Mouse (Mus musculus): ENCODE results near the gene Aadac. TPM values are rescaled to one million over a fixed set of nuclear protein-coding genes. Genes with fewer than 3 reads are reported as not detected.

Aadac gene
- polyA plus RNA-seq, 1 experiment from 2014 or later, result 39.8 TPM

- 0 out of 2 replicates have a peak, but pooled peaks have one; percentile 57 for ATAC-seq (ENCODE audit: low FRiP score, low TSS enrichment)
- H3K9me3 ChIP-seq (ENCODE audit: low read length), result no peaks in the 10 kb centered on the region
- 63% methylated on average over 1 of the region's 1 CpGs for WGBS
- H3K27me3 ChIP-seq (ENCODE audit: insufficient read depth, low read length), result no peaks in the 10 kb centered on the region
- no peak overlapping the region for H3K4me2 ChIP-seq (replicated peaks; ENCODE audit: low read depth, low read length)
- peaks cover 8% of the 10 kb centered on the region; the same call in 1 of the 2 replicates for H3K4me1 ChIP-seq (ENCODE audit: insufficient read depth, low read length)
- H3K9ac ChIP-seq (replicated peaks; ENCODE audit: low read length), result no peak overlapping the region
- H3K27ac ChIP-seq (ENCODE audit: low read length), result peak overlapping the region; percentile 43; the same call in 1 of the 2 replicates
- H3K4me3 ChIP-seq (ENCODE audit: low read length), result no peak overlapping the region
- no peaks in the 10 kb centered on the region for H3K36me3 ChIP-seq (ENCODE audit: insufficient read depth, low read length)
Measured at GRCm38 (mm10) chr3:60078883-60079415, 53.4 kb downstream of the Aadac start.

DNA sequence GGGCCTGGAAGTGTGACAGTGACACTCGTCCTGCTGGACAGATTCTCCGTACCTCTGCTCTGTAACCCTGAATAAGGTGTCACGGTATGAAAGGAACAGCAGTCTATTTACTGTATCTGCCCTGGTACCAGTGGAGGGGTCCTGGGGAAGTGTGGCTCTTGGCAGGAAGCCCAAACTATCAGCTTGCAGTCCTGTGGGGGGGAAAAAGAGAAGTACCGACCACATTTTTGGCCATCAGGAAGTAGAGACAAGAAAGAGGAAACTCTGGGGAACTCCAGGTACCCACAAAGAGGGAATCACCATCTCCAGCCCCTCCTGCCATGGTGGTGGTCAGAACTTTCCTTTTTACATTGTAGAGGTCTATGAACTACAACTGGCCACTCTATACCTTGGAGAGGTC is 55.1 kb downstream of the Aadac start:
- Histone ChIP-seq H3K36me3 (ENCODE audit: insufficient read depth, low read length) (no peaks in the 10 kb centered on the region), H3K4me2 (replicated peaks; ENCODE audit: low read depth, low read length) (no peak overlapping the region), H3K4me1 (ENCODE audit: insufficient read depth, low read length) (peaks cover 8% of the 10 kb centered on the region; the same call in 1 of the 2 replicates), H3K4me3 (ENCODE audit: low read length) (no peak overlapping the region), H3K27ac (ENCODE audit: low read length) (peak overlapping the region; percentile 4; the same call in 1 of the 2 replicates), H3K27me3 (ENCODE audit: insufficient read depth, low read length) (no peaks in the 10 kb centered on the region), H3K9me3 (ENCODE audit: low read length) (no peaks in the 10 kb centered on the region), H3K9ac (replicated peaks; ENCODE audit: low read length) (no peak overlapping the region)
- 58% methylated on average over 4 of the region's 4 CpGs for WGBS
- 0 out of 2 replicates have a peak, but pooled peaks have one; percentile 54 for ATAC-seq (ENCODE audit: low FRiP score, low TSS enrichment)

DNA sequence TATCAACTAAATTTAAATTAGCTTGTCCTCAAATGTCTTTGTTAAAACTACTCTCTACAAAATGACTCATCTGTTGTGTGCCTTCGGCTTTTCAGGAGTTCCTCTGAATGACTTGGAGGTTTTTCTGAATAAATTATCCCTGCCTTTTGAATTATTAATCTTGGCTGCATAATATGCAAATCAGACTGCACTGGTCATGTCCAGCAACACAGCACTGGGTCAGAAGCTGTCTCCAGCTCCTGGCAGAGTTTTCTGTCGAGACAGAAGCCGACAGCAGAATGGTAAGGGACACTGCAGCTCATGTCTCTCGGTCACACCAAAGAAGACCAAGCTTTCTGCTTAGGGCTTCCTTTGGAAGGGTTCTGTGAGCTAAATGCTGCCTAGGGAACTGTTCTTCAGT is 56.1 kb downstream of the Aadac start, which contains the start of gene Sucnr1:
TSS of gene Sucnr1 (plus strand) at position 222 of the 400 bp plus-strand sequence.
- Histone ChIP-seq H3K4me1 (ENCODE audit: insufficient read depth, low read length) (peaks cover 8% of the 10 kb centered on the region; the same call in 1 of the 2 replicates), H3K4me3 (ENCODE audit: low read length) (peak within 1 kb of the TSS; percentile 4; the same call in 1 of the 2 replicates), H3K4me2 (replicated peaks; ENCODE audit: low read depth, low read length) (no peak within 1 kb of the TSS), H3K9me3 (ENCODE audit: low read length) (no peaks in the 10 kb centered on the region), H3K9ac (replicated peaks; ENCODE audit: low read length) (no peak within 1 kb of the TSS), H3K27me3 (ENCODE audit: insufficient read depth, low read length) (no peaks in the 10 kb centered on the region), H3K36me3 (ENCODE audit: insufficient read depth, low read length) (no peaks in the 10 kb centered on the region), H3K27ac (ENCODE audit: low read length) (peak within 1 kb of the TSS; percentile 4)
- 54% methylated on average over 4 of the region's 4 CpGs for WGBS
- ATAC-seq (ENCODE audit: low FRiP score, low TSS enrichment), result 0 out of 2 replicates have a peak, but pooled peaks have one; percentile 49

- H3K9me3 ChIP-seq (ENCODE audit: low read length), result no peaks in the 10 kb centered on the region
- ATAC-seq (ENCODE audit: low FRiP score, low TSS enrichment), result no peak
Measured at GRCm38 (mm10) chr3:60082746-60083145, 57.2 kb downstream of the Aadac start.

GRCm38 (mm10) chr3:60085729-60086128 is 60.2 kb downstream of the Aadac start:
- WGBS, result 82% methylated on average over 2 of the region's 2 CpGs

More at GRCm38 (mm10) chr3:60082746-60083145, 57.2 kb downstream of the Aadac start:
- no peak overlapping the region for H3K4me2 ChIP-seq (replicated peaks; ENCODE audit: low read depth, low read length)
- H3K36me3 ChIP-seq (ENCODE audit: insufficient read depth, low read length), result no peaks in the 10 kb centered on the region
- H3K4me3 ChIP-seq (ENCODE audit: low read length), result no peak overlapping the region
- no peak overlapping the region for H3K27ac ChIP-seq (ENCODE audit: low read length)
- H3K27me3 ChIP-seq (ENCODE audit: insufficient read depth, low read length), result no peaks in the 10 kb centered on the region
- peaks cover 8% of the 10 kb centered on the region; the same call in 1 of the 2 replicates for H3K4me1 ChIP-seq (ENCODE audit: insufficient read depth, low read length)
- 73% methylated on average over 3 of the region's 3 CpGs for WGBS
- H3K9ac ChIP-seq (replicated peaks; ENCODE audit: low read length), result no peak overlapping the region

More at GRCm38 (mm10) chr3:60085729-60086128, 60.2 kb downstream of the Aadac start:
- Histone ChIP-seq H3K4me1 (ENCODE audit: insufficient read depth, low read length) (no peaks in the 10 kb centered on the region), H3K36me3 (ENCODE audit: insufficient read depth, low read length) (no peaks in the 10 kb centered on the region), H3K27me3 (ENCODE audit: insufficient read depth, low read length) (no peaks in the 10 kb centered on the region), H3K9me3 (ENCODE audit: low read length) (no peaks in the 10 kb centered on the region), H3K4me3 (ENCODE audit: low read length) (no peak overlapping the region), H3K4me2 (replicated peaks; ENCODE audit: low read depth, low read length) (no peak overlapping the region), H3K9ac (replicated peaks; ENCODE audit: low read length) (no peak overlapping the region), H3K27ac (ENCODE audit: low read length) (no peak overlapping the region)
- ATAC-seq (ENCODE audit: low FRiP score, low TSS enrichment), result no peak

Other genes starting within 250 kb of the Aadac start
- gene Gm8298, start 164.7 kb upstream of the Aadac start, polyA plus RNA-seq (2015; fragmentation: Nextera tagmentation; extraction: Ambion mirVana), result not detected in 2 replicates
- not detected in 2 replicates for gene C130079G13Rik, start 100.5 kb upstream of the Aadac start, polyA plus RNA-seq (2015; fragmentation: Nextera tagmentation; extraction: Ambion mirVana)
- gene Aadacl2, start 19.0 kb upstream of the Aadac start, polyA plus RNA-seq (2015; fragmentation: Nextera tagmentation; extraction: Ambion mirVana), result not detected in 2 replicates
- 6.5 and 6.7 TPM in 2 replicates for gene Sucnr1, start 56.2 kb downstream of the Aadac start, polyA plus RNA-seq (2015; fragmentation: Nextera tagmentation; extraction: Ambion mirVana)